In genomic region chr6:37692758-37693157, GRCm38 (mm10) we compare ENCODE assay signal across 25 mouse cellular contexts.
"Had no signal": no experiment of that assay in that cellular context is flagged by ENCODE, and none has a peak within 500 bp of the region (broad histone marks: within the 10 kb centered on the region; RNA-seq: fewer than 3 reads in every experiment).

No protein-coding gene starts in this region.

- H3K4me1 ChIP-seq: heart, embryonic 10.5 days; heart, embryonic 12.5 days; hindbrain, embryonic 12.5 days; intestine, embryonic 15.5 days; liver, embryonic 13.5 days had no signal

- H3K4me3 ChIP-seq: gastrocnemius, adult 2 months; heart, embryonic 10.5 days; heart, embryonic 12.5 days; hindbrain, embryonic 10.5 days; hindbrain, embryonic 12.5 days; intestine, embryonic 15.5 days; layer of hippocampus, adult 2 months; left cerebral cortex, adult 2 months; liver, embryonic 13.5 days had no signal

- H3K36me3 ChIP-seq: heart, embryonic 10.5 days; heart, embryonic 12.5 days; hindbrain, embryonic 10.5 days; hindbrain, embryonic 12.5 days; intestine, embryonic 15.5 days; liver, embryonic 13.5 days had no signal

- H3K4me2 ChIP-seq: heart, embryonic 12.5 days; hindbrain, embryonic 12.5 days; hindbrain, embryonic 14.5 days; intestine, embryonic 15.5 days; liver, embryonic 11.5 days; liver, embryonic 13.5 days had no signal

- DNase-seq: gastrocnemius, adult 2 months; gastrocnemius, postnatal 10 days; gastrocnemius, postnatal 25 days; heart, adult 18-20 months; heart, postnatal 10 days; heart, postnatal 4 days; kidney, adult 18-20 months; kidney, adult 8-10 months; kidney, postnatal 10 days; kidney, postnatal 25 days; kidney, postnatal 4 days; liver; liver, embryonic 13.5 days had no signal

- H3K27ac ChIP-seq: gastrocnemius, adult 2 months; heart, embryonic 10.5 days; hindbrain, embryonic 10.5 days; hindbrain, embryonic 12.5 days; hindbrain, embryonic 14.5 days; intestine, embryonic 15.5 days; layer of hippocampus, adult 2 months; left cerebral cortex, adult 2 months; liver, embryonic 13.5 days had no signal

- H3K9ac ChIP-seq: heart, embryonic 12.5 days; hindbrain, embryonic 12.5 days; hindbrain, embryonic 14.5 days; intestine, embryonic 15.5 days; liver, embryonic 13.5 days had no signal

- ATAC-seq: hindbrain, embryonic 16.5 days; inflammation-experienced regulatory T-cells, adult 6 months; intestine, embryonic 15.5 days; intestine, postnatal 0 days had no signal

- H3K9me3 ChIP-seq: heart, embryonic 10.5 days; heart, embryonic 12.5 days; hindbrain, embryonic 10.5 days; hindbrain, embryonic 12.5 days; intestine, embryonic 15.5 days; liver, embryonic 13.5 days had no signal

- H3K27me3 ChIP-seq: heart, embryonic 12.5 days; hindbrain, embryonic 12.5 days; intestine, embryonic 15.5 days; liver, embryonic 13.5 days had no signal
